Mouse (Mus musculus) embryonic facial prominence, embryonic 15.5 days (tissue): ENCODE data around the gene Olfm3. TPM values are rescaled to one million over a fixed set of nuclear protein-coding genes. Genes with fewer than 3 reads are reported as not detected.

ENCODE experiments used
- ATAC-seq: fragments of 200-750 bp; cut with Nextera tagmentation; 2 replicates; pipeline ENCODE4 v1.8.0; 2017; ENCODE audit warnings: low read depth, moderate TSS enrichment; ENCODE audit not compliant: insufficient number of reproducible peaks, low FRiP score, low TSS enrichment
- H3K27ac ChIP-seq: fragments of 300-500 bp; sonication (generic); replicated peaks from 2 replicates; pipeline ENCODE4 v1.5.1; 2015; ENCODE audit warnings: mild to moderate bottlenecking, inconsistent platforms
- H3K27me3 ChIP-seq: fragments of 300-500 bp; sonication (generic); 2 replicates; pipeline ENCODE4 v1.6.1; 2015; ENCODE audit warnings: inconsistent platforms
- H3K36me3 ChIP-seq: fragments of 300-500 bp; sonication (generic); 2 replicates; pipeline ENCODE4 v1.6.1; 2015; ENCODE audit warnings: mild to moderate bottlenecking, inconsistent platforms
- H3K4me1 ChIP-seq: fragments of 300-500 bp; sonication (generic); 2 replicates; pipeline ENCODE4 v1.6.1; 2015; ENCODE audit warnings: inconsistent platforms
- H3K4me2 ChIP-seq: fragments of 300-500 bp; sonication (generic); replicated peaks from 2 replicates; pipeline ENCODE4 v1.6.1; 2015; ENCODE audit warnings: mild to moderate bottlenecking, inconsistent platforms
- H3K4me3 ChIP-seq: fragments of 300-500 bp; sonication (generic); replicated peaks from 2 replicates; pipeline ENCODE4 v1.5.1; 2015; ENCODE audit warnings: mild to moderate bottlenecking, inconsistent platforms
- H3K9ac ChIP-seq: fragments of 300-500 bp; sonication (generic); 2 replicates; pipeline ENCODE4 v1.6.1; 2015; ENCODE audit warnings: inconsistent platforms
- H3K9me3 ChIP-seq: fragments of 300-500 bp; sonication (generic); replicated peaks from 2 replicates; pipeline ENCODE4 v1.6.1; 2016; ENCODE audit warnings: inconsistent platforms
- WGBS: fragments of 180-500 bp; shearing (Covaris S2); methylation state at CpG from one replicate; pipeline ENCODE4 v1.1.7; 2015; 5-methylcytosine and 5-hydroxymethylcytosine counted together
- polyA plus RNA-seq: library from polyadenylated mRNA; unstranded; fragments of >200 nt; fragmentation: Nextera tagmentation; extraction: Ambion mirVana; gene quantifications from 2 replicates; pipeline ENCODE4 v1.2.1, GENCODE M21; 2015

The Olfm3 gene
- polyA plus RNA-seq = 0.05 and 0.12 TPM in 2 replicates

GRCm38 (mm10) chr3:114903924-114904438 lies at the start of gene Olfm3:
Olfm3 (plus strand) TSS chr3:114904078.
- no peak for ATAC-seq
- no peak within 1 kb of the TSS for H3K27ac ChIP-seq

GRCm38 (mm10) chr3:114889764-114890163 lies 14.1 kb upstream of the Olfm3 start:
- Histone ChIP-seq H3K4me3 (no peak overlapping the region), H3K4me2 (no peak overlapping the region), H3K4me1 (no peaks in the 10 kb centered on the region), H3K36me3 (no peaks in the 10 kb centered on the region), H3K9me3 (no peaks in the 10 kb centered on the region), H3K9ac (no peak overlapping the region), H3K27ac (no peak overlapping the region), H3K27me3 (no peaks in the 10 kb centered on the region)
- ATAC-seq = no peak
- WGBS = 73% methylated on average over 3 of the region's 3 CpGs

More at GRCm38 (mm10) chr3:114903924-114904438, at the start of gene Olfm3:
- H3K36me3 ChIP-seq = no peaks in the 10 kb centered on the region
- no peak within 1 kb of the TSS for H3K9ac ChIP-seq
- 0 out of 2 replicates have a peak, but pooled peaks cover 10% of the 10 kb centered on the region for H3K27me3 ChIP-seq
- H3K9me3 ChIP-seq = no peaks in the 10 kb centered on the region
- 3% methylated on average over 21 of the region's 21 CpGs for WGBS
- peak within 1 kb of the TSS; percentile 33 for H3K4me2 ChIP-seq
- H3K4me1 ChIP-seq = peaks cover 3% of the 10 kb centered on the region; the same call in 1 of the 2 replicates
- H3K4me3 ChIP-seq = 0 out of 2 replicates have a peak within 1 kb of the TSS, but pooled peaks have one; percentile 7

DNA sequence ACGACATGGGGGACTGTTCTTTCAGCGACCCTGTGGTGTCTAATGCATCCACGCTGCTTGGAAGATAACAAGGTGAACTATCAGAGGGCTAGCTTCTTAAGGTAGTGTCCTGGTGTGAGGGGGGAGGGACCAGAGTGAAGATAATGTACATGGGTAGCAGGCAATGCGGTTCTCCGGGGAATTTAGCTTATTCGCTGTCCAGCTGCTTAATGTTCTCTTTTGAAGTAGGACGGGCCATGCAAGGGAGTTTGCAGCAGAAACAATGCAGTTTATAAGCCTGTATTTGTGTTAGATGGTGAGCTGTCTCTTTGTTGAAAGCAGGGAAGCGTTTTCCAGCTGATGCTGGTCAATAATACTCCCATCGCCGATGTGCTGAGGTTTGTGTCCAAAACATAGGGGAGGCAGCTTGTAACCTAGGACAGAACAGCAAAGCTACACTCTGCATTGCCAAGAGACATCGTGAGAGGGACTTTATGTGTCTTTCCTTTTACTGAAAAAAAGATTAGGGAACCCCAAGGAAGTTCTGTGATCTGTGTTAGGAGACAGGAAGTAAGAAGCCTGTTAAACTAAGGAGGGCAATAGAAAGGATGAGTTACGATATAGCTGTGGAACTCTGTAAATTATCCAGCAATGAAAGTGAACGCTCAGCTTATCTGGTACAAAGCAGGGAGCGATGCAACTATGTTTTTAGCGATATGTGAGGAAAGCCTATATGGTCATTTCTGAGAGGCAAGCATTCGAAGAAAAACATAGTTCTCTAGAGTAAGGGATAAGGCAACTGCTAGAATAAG lies 950 bp downstream of the Olfm3 start:
- H3K4me2 ChIP-seq = no peak overlapping the region
- no peaks in the 10 kb centered on the region for H3K36me3 ChIP-seq
- H3K9me3 ChIP-seq = no peaks in the 10 kb centered on the region
- 0 out of 2 replicates have a peak, but pooled peaks cover 10% of the 10 kb centered on the region for H3K27me3 ChIP-seq
- 22% methylated on average over 16 of the region's 16 CpGs for WGBS
- no peak for ATAC-seq
- no peak overlapping the region for H3K9ac ChIP-seq
- no peak overlapping the region for H3K27ac ChIP-seq
- no peak overlapping the region for H3K4me3 ChIP-seq
- peaks cover 3% of the 10 kb centered on the region; the same call in 1 of the 2 replicates for H3K4me1 ChIP-seq

DNA sequence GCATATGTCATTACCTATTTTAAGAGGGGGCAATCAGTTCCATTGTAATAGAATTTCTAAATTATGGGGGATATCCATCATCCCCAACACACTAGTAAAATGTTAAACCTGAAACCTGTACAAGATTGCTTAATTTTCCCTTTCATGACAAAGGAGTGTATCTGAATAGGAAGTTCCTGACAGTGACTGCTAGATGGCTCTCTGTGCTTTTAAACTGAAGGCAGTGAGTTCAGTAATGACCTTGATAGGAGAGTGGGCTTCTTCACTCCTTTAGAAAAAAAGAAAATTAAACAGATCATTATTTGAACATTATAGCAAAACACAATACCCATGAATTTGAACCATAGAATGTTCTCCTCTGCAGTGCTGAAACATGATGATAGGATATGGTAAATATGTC lies 3.7 kb downstream of the Olfm3 start:
- Histone ChIP-seq H3K27me3 (0 out of 2 replicates have a peak, but pooled peaks cover 10% of the 10 kb centered on the region), H3K4me3 (no peak overlapping the region), H3K4me1 (peaks cover 3% of the 10 kb centered on the region; the same call in 1 of the 2 replicates), H3K27ac (no peak overlapping the region), H3K9me3 (no peaks in the 10 kb centered on the region), H3K36me3 (no peaks in the 10 kb centered on the region), H3K9ac (no peak overlapping the region), H3K4me2 (no peak overlapping the region)
- no peak for ATAC-seq

- H3K27me3 ChIP-seq = 0 out of 2 replicates have a peak, but pooled peaks cover 9% of the 10 kb centered on the region
- ATAC-seq = no peak
- WGBS = 80% methylated on average over 3 of the region's 3 CpGs
These were observed 5.0 kb downstream of the Olfm3 start for GRCm38 (mm10) chr3:114908846-114909245.

GRCm38 (mm10) chr3:114920102-114920501 lies 16.2 kb downstream of the Olfm3 start:
- H3K4me1 ChIP-seq = no peaks in the 10 kb centered on the region
- ATAC-seq = no peak
- no peak overlapping the region for H3K4me3 ChIP-seq
- no peak overlapping the region for H3K4me2 ChIP-seq
- H3K27ac ChIP-seq = no peak overlapping the region
- no peaks in the 10 kb centered on the region for H3K9me3 ChIP-seq
- H3K36me3 ChIP-seq = no peaks in the 10 kb centered on the region
- H3K9ac ChIP-seq = no peak overlapping the region
- WGBS = 85% methylated on average over 3 of the region's 3 CpGs
- no peaks in the 10 kb centered on the region for H3K27me3 ChIP-seq

More at GRCm38 (mm10) chr3:114908846-114909245, 5.0 kb downstream of the Olfm3 start:
- no peaks in the 10 kb centered on the region for H3K36me3 ChIP-seq
- H3K27ac ChIP-seq = no peak overlapping the region
- H3K9me3 ChIP-seq = no peaks in the 10 kb centered on the region
- peaks cover 3% of the 10 kb centered on the region; the same call in 1 of the 2 replicates for H3K4me1 ChIP-seq
- H3K4me2 ChIP-seq = no peak overlapping the region
- H3K9ac ChIP-seq = no peak overlapping the region
- H3K4me3 ChIP-seq = no peak overlapping the region

- no peak for ATAC-seq
These were observed 25.7 kb downstream of the Olfm3 start for GRCm38 (mm10) chr3:114929605-114930004.

GRCm38 (mm10) chr3:114930336-114930735 lies 26.5 kb downstream of the Olfm3 start:
- Histone ChIP-seq H3K4me2 (no peak overlapping the region), H3K27ac (no peak overlapping the region), H3K9me3 (no peaks in the 10 kb centered on the region), H3K9ac (no peak overlapping the region), H3K4me3 (no peak overlapping the region), H3K27me3 (no peaks in the 10 kb centered on the region), H3K4me1 (no peaks in the 10 kb centered on the region), H3K36me3 (no peaks in the 10 kb centered on the region)
- WGBS = 29% methylated on average over 2 of the region's 2 CpGs
- ATAC-seq = no peak

More at GRCm38 (mm10) chr3:114929605-114930004, 25.7 kb downstream of the Olfm3 start:
- H3K27ac ChIP-seq = no peak overlapping the region
- no peak overlapping the region for H3K9ac ChIP-seq
- no peaks in the 10 kb centered on the region for H3K4me1 ChIP-seq
- H3K27me3 ChIP-seq = no peaks in the 10 kb centered on the region
- no peak overlapping the region for H3K4me3 ChIP-seq
- 66% methylated on average over 4 of the region's 4 CpGs for WGBS
- H3K36me3 ChIP-seq = no peaks in the 10 kb centered on the region
- H3K4me2 ChIP-seq = no peak overlapping the region
- H3K9me3 ChIP-seq = no peaks in the 10 kb centered on the region

DNA sequence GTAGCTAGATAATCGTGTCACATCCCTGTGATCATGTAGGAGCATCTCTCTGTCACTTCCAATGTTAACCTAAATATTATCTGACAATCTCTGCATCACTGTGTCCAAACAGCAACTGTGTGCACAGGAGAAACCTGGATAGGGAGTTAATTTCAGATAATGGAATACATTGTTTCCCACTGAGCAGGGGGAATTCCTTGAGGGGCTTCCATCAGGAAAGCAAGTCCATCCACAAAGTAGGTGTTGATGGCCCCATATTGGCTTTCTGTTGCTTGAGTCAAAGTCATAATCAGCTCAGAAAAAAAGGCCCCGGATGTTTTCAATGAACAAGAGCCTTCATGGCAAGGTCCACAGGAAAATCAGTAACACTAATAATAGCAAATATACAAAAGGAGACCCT lies 26.9 kb downstream of the Olfm3 start:
- Histone ChIP-seq H3K27me3 (no peaks in the 10 kb centered on the region), H3K4me1 (no peaks in the 10 kb centered on the region), H3K4me2 (no peak overlapping the region), H3K9ac (no peak overlapping the region), H3K36me3 (no peaks in the 10 kb centered on the region), H3K27ac (no peak overlapping the region), H3K9me3 (no peaks in the 10 kb centered on the region), H3K4me3 (no peak overlapping the region)
- no peak for ATAC-seq
- WGBS = 56% methylated on average over 2 of the region's 2 CpGs

GRCm38 (mm10) chr3:114932881-114933280 lies 29.0 kb downstream of the Olfm3 start:
- H3K4me1 ChIP-seq = no peaks in the 10 kb centered on the region
- H3K27me3 ChIP-seq = no peaks in the 10 kb centered on the region
- no peak overlapping the region for H3K4me2 ChIP-seq
- H3K4me3 ChIP-seq = no peak overlapping the region
- H3K9ac ChIP-seq = no peak overlapping the region
- no peaks in the 10 kb centered on the region for H3K9me3 ChIP-seq
- WGBS = 90% methylated on average over 2 of the region's 2 CpGs
- no peak for ATAC-seq
- no peaks in the 10 kb centered on the region for H3K36me3 ChIP-seq
- H3K27ac ChIP-seq = no peak overlapping the region

GRCm38 (mm10) chr3:114954904-114955303 lies 51.0 kb downstream of the Olfm3 start:
- Histone ChIP-seq H3K27me3 (no peaks in the 10 kb centered on the region), H3K4me3 (no peak overlapping the region), H3K4me2 (no peak overlapping the region), H3K36me3 (no peaks in the 10 kb centered on the region), H3K4me1 (no peaks in the 10 kb centered on the region), H3K9me3 (no peaks in the 10 kb centered on the region), H3K9ac (no peak overlapping the region), H3K27ac (no peak overlapping the region)
- ATAC-seq = no peak
